Mouse (Mus musculus): ENCODE results near the gene Irs3. TPM values are rescaled to one million over a fixed set of nuclear protein-coding genes. Genes with fewer than 3 reads are reported as not detected.

The Irs3 gene
- total RNA-seq, 2 experiments from 2014 or later, result not detected

- peak; percentile 13 for ATAC-seq (replicated peaks; ENCODE audit: poor library complexity)
Measured at GRCm38 (mm10) chr5:137596601-137597261, 48.8 kb downstream of the Irs3 start.

GRCm38 (mm10) chr5:137595921-137596320 is 49.6 kb downstream of the Irs3 start:
- no peak for ATAC-seq (replicated peaks; ENCODE audit: poor library complexity)

Other genes starting within 250 kb of the Irs3 start
- 0.10 and 0.47 TPM in 2 replicates for gene Zan, start 168.7 kb downstream of the Irs3 start, total RNA-seq (2015)
- gene Zan, start 168.7 kb downstream of the Irs3 start, total RNA-seq (2017), result under 0.01 and 0.14 TPM in 2 replicates
- gene Pop7, start 143.2 kb downstream of the Irs3 start, total RNA-seq (2015), result 31.9 and 35.0 TPM in 2 replicates
- 22.7 and 29.2 TPM in 2 replicates for gene Pop7, start 143.2 kb downstream of the Irs3 start, total RNA-seq (2017)
- gene Gigyf1, start 127.2 kb downstream of the Irs3 start, total RNA-seq (2015), result 7.1 and 8.6 TPM in 2 replicates
- gene Gigyf1, start 127.2 kb downstream of the Irs3 start, total RNA-seq (2017), result 4.7 and 7.2 TPM in 2 replicates
- gene Epo, start 112.5 kb downstream of the Irs3 start, total RNA-seq (2015), result not detected in 2 replicates
- not detected in 2 replicates for gene Epo, start 112.5 kb downstream of the Irs3 start, total RNA-seq (2017)
- gene Gnb2, start 112.2 kb downstream of the Irs3 start, total RNA-seq (2015), result 193 and 223 TPM in 2 replicates
- gene Gnb2, start 112.2 kb downstream of the Irs3 start, total RNA-seq (2017), result 187 and 251 TPM in 2 replicates
- gene Actl6b, start 92.2 kb downstream of the Irs3 start, total RNA-seq (2015), result not detected in 2 replicates
- gene Actl6b, start 92.2 kb downstream of the Irs3 start, total RNA-seq (2017), result not detected in 2 replicates
- gene Tfr2, start 75.9 kb downstream of the Irs3 start, total RNA-seq (2015), result 14.1 and 20.7 TPM in 2 replicates
- gene Tfr2, start 75.9 kb downstream of the Irs3 start, total RNA-seq (2017), result 13.2 and 23.4 TPM in 2 replicates
- gene Mospd3, start 44.7 kb downstream of the Irs3 start, total RNA-seq (2015), result 95.4 and 97.5 TPM in 2 replicates
- gene Mospd3, start 44.7 kb downstream of the Irs3 start, total RNA-seq (2017), result 3.6 and 5.5 TPM in 2 replicates
- gene Pcolce, start 31.9 kb downstream of the Irs3 start, total RNA-seq (2015), result not detected in 2 replicates
- gene Pcolce, start 31.9 kb downstream of the Irs3 start, total RNA-seq (2017), result not detected in 2 replicates
- not detected in 2 replicates for gene Fbxo24, start 16.7 kb downstream of the Irs3 start, total RNA-seq (2015)
- gene Fbxo24, start 16.7 kb downstream of the Irs3 start, total RNA-seq (2017), result 0.21 TPM in 1 of 2 replicates, not detected in the other
- gene Lrch4, start 16.6 kb downstream of the Irs3 start, total RNA-seq (2015), result 37.8 and 38.0 TPM in 2 replicates
- gene Lrch4, start 16.6 kb downstream of the Irs3 start, total RNA-seq (2017), result 27.3 and 29.5 TPM in 2 replicates
- gene Gm20605, start 16.5 kb downstream of the Irs3 start, total RNA-seq (2015), result 5.5 and 8.3 TPM in 2 replicates
- gene Gm20605, start 16.5 kb downstream of the Irs3 start, total RNA-seq (2017), result 4.3 and 8.0 TPM in 2 replicates
- 24.9 and 29.5 TPM in 2 replicates for gene Sap25, start 4.4 kb downstream of the Irs3 start, total RNA-seq (2015)
- gene Sap25, start 4.4 kb downstream of the Irs3 start, total RNA-seq (2017), result 14.2 and 18.0 TPM in 2 replicates
- 8.6 and 9.8 TPM in 2 replicates for gene Agfg2, start 39.0 kb upstream of the Irs3 start, total RNA-seq (2015)
- 10.5 and 14.2 TPM in 2 replicates for gene Agfg2, start 39.0 kb upstream of the Irs3 start, total RNA-seq (2017)
- 0.02 and 0.05 TPM in 2 replicates for gene Nyap1, start 95.9 kb upstream of the Irs3 start, total RNA-seq (2015)
- 0.07 and 0.17 TPM in 2 replicates for gene Nyap1, start 95.9 kb upstream of the Irs3 start, total RNA-seq (2017)
- 39.6 and 58.5 TPM in 2 replicates for gene Tsc22d4, start 100.0 kb upstream of the Irs3 start, total RNA-seq (2015)
- gene Tsc22d4, start 100.0 kb upstream of the Irs3 start, total RNA-seq (2017), result 92.1 and 96.5 TPM in 2 replicates
- gene Ppp1r35, start 133.1 kb upstream of the Irs3 start, total RNA-seq (2015), result 64.5 and 77.4 TPM in 2 replicates
- 38.4 and 38.6 TPM in 2 replicates for gene Ppp1r35, start 133.1 kb upstream of the Irs3 start, total RNA-seq (2017)
- 34.6 and 37.4 TPM in 2 replicates for gene Mepce, start 141.9 kb upstream of the Irs3 start, total RNA-seq (2015)
- 13.8 and 16.7 TPM in 2 replicates for gene Mepce, start 141.9 kb upstream of the Irs3 start, total RNA-seq (2017)
- 6.2 and 9.1 TPM in 2 replicates for gene Zcwpw1, start 142.1 kb upstream of the Irs3 start, total RNA-seq (2015)
- gene Zcwpw1, start 142.1 kb upstream of the Irs3 start, total RNA-seq (2017), result 10.5 and 11.8 TPM in 2 replicates
- gene Pilra, start 190.6 kb upstream of the Irs3 start, total RNA-seq (2015), result 6.8 and 10.5 TPM in 2 replicates
- 6.7 and 6.9 TPM in 2 replicates for gene Pilra, start 190.6 kb upstream of the Irs3 start, total RNA-seq (2017)
- 15.7 and 16.8 TPM in 2 replicates for gene Pilrb1, start 212.4 kb upstream of the Irs3 start, total RNA-seq (2015)
- gene Pilrb1, start 212.4 kb upstream of the Irs3 start, total RNA-seq (2017), result 11.6 and 19.9 TPM in 2 replicates
- gene Pilrb2, start 226.1 kb upstream of the Irs3 start, total RNA-seq (2015), result 20.2 and 43.2 TPM in 2 replicates
- gene Pilrb2, start 226.1 kb upstream of the Irs3 start, total RNA-seq (2017), result 9.6 and 14.9 TPM in 2 replicates